Mouse (Mus musculus) forebrain, embryonic 14.5 days (tissue): ENCODE data around the gene Vmn2r8. TPM values are rescaled to one million over a fixed set of nuclear protein-coding genes. Genes with fewer than 3 reads are reported as not detected.
"Not testable (repeated sequence)": the region's sequence is repeated elsewhere in the genome, so short reads cannot be mapped to it uniquely, and the experiment has no call there.

ENCODE experiments used
- ATAC-seq: fragments of 200-750 bp; cut with Nextera tagmentation; 2 replicates; pipeline ENCODE4 v1.8.0; 2017; ENCODE audit warnings: mild to moderate bottlenecking, moderate library complexity
- DNase-seq: peaks from one replicate; pipeline ENCODE4 v3.0.0-alpha.2; 2015; ENCODE audit warnings: low spot score
- H3K27ac ChIP-seq: fragments of 300-500 bp; sonication (generic); 2 replicates; pipeline ENCODE4 v1.5.1; 2014; ENCODE audit warnings: low read depth, mild to moderate bottlenecking, control low read depth, low read length, moderate library complexity
- H3K27me3 ChIP-seq: fragments of 300-500 bp; sonication (generic); replicated peaks from 2 replicates; pipeline ENCODE4 v1.6.1; 2014; ENCODE audit warnings: low read length, control low read depth, mixed read lengths; ENCODE audit not compliant: control insufficient read depth, insufficient read depth
- H3K36me3 ChIP-seq: fragments of 300-500 bp; sonication (generic); 2 replicates; pipeline ENCODE4 v1.6.1; 2014; ENCODE audit warnings: low read length, control low read depth; ENCODE audit not compliant: control insufficient read depth, insufficient read depth
- H3K4me1 ChIP-seq: fragments of 300-500 bp; sonication (generic); 2 replicates; pipeline ENCODE4 v1.6.1; 2014; ENCODE audit warnings: antibody characterized with exemption, low read length, control low read depth; ENCODE audit not compliant: control insufficient read depth, insufficient read depth
- H3K4me2 ChIP-seq: fragments of 300-500 bp; sonication (generic); 2 replicates; pipeline ENCODE4 v1.6.1; 2014; ENCODE audit warnings: mild to moderate bottlenecking, control low read depth, low read length
- H3K4me3 ChIP-seq: fragments of 300-500 bp; sonication (generic); 2 replicates; pipeline ENCODE4 v1.5.1; 2014; ENCODE audit warnings: low read depth, low read length, control low read depth
- H3K9ac ChIP-seq: fragments of 300-500 bp; sonication (generic); 2 replicates; pipeline ENCODE4 v1.6.1; 2014; ENCODE audit warnings: mild to moderate bottlenecking, low read length, control low read depth, moderate library complexity
- H3K9me3 ChIP-seq: fragments of 300-500 bp; sonication (generic); replicated peaks from 2 replicates; pipeline ENCODE4 v1.6.1; 2016; ENCODE audit warnings: low read length, control low read depth, mixed read lengths; ENCODE audit not compliant: control insufficient read depth
- WGBS: fragments of 180-500 bp; shearing (Covaris S2); extraction: QIAGEN DNeasy Blood & Tissue Kit; methylation state at CpG from one replicate; pipeline ENCODE4 v1.1.7; 2014; 5-methylcytosine and 5-hydroxymethylcytosine counted together
- polyA plus RNA-seq: library from polyadenylated mRNA; unstranded; fragments of >200 nt; fragmentation: Nextera tagmentation; extraction: Ambion mirVana; gene quantifications from 2 replicates; pipeline ENCODE4 v1.2.1, GENCODE M21; 2014

The Vmn2r8 gene
- not detected in 2 replicates for polyA plus RNA-seq

GRCm38 (mm10) chr5:108808750-108809149 is at the start of gene Vmn2r8:
Gene Vmn2r8 (minus strand): TSS chr5:108808850.
- WGBS = 73% methylated on average over 2 of the region's 2 CpGs
- not testable (repeated sequence) for ATAC-seq, DNase-seq

GRCm38 (mm10) chr5:108852501-108852900 is 43.9 kb upstream of the Vmn2r8 start, which contains the start of gene Vmn2r9:
Gene Vmn2r9 (minus strand): TSS chr5:108852601.
- not testable (repeated sequence) for H3K9me3 ChIP-seq, ATAC-seq, H3K36me3 ChIP-seq, H3K27ac ChIP-seq, H3K4me1 ChIP-seq, H3K9ac ChIP-seq, H3K4me3 ChIP-seq, DNase-seq, H3K4me2 ChIP-seq, H3K27me3 ChIP-seq
- WGBS = 88% methylated on average over 1 of the region's 1 CpGs

More at GRCm38 (mm10) chr5:108808750-108809149, at the start of gene Vmn2r8:
- H3K4me3 ChIP-seq, H3K27ac ChIP-seq, H3K4me2 ChIP-seq, H3K36me3 ChIP-seq, H3K9ac ChIP-seq, H3K4me1 ChIP-seq, H3K9me3 ChIP-seq, H3K27me3 ChIP-seq: not testable (repeated sequence)

- DNase-seq = no peak
- H3K9me3 ChIP-seq = no peaks in the 10 kb centered on the region
- H3K4me3 ChIP-seq = no peak overlapping the region
- H3K27me3 ChIP-seq = no peaks in the 10 kb centered on the region
- no peak overlapping the region for H3K9ac ChIP-seq
- no peaks in the 10 kb centered on the region for H3K4me1 ChIP-seq
- H3K4me2 ChIP-seq = no peak overlapping the region
- H3K36me3 ChIP-seq = no peaks in the 10 kb centered on the region
- no peak overlapping the region for H3K27ac ChIP-seq
- ATAC-seq = no peak
- WGBS = 54% methylated on average over 1 of the region's 1 CpGs
Measured at GRCm38 (mm10) chr5:108849466-108849865, 40.8 kb upstream of the Vmn2r8 start.

GRCm38 (mm10) chr5:108836156-108836555 is 27.5 kb upstream of the Vmn2r8 start:
- H3K27ac ChIP-seq = no peak overlapping the region

GRCm38 (mm10) chr5:108823276-108823675 is 14.6 kb upstream of the Vmn2r8 start:
- DNase-seq = peak; percentile 16
- ATAC-seq = no peak
- Histone ChIP-seq H3K27me3 (no peaks in the 10 kb centered on the region), H3K4me3 (no peak overlapping the region), H3K4me2 (no peak overlapping the region), H3K27ac (no peak overlapping the region), H3K4me1 (no peaks in the 10 kb centered on the region), H3K9ac (no peak overlapping the region), H3K36me3 (no peaks in the 10 kb centered on the region), H3K9me3 (no peaks in the 10 kb centered on the region)
- WGBS = 84% methylated on average over 2 of the region's 2 CpGs

More at GRCm38 (mm10) chr5:108836156-108836555, 27.5 kb upstream of the Vmn2r8 start:
- Histone ChIP-seq H3K4me3 (no peak overlapping the region), H3K4me1 (no peaks in the 10 kb centered on the region), H3K4me2 (no peak overlapping the region), H3K9me3 (no peaks in the 10 kb centered on the region), H3K36me3 (no peaks in the 10 kb centered on the region), H3K27me3 (no peaks in the 10 kb centered on the region), H3K9ac (no peak overlapping the region)
- ATAC-seq (no peak), DNase-seq (peak; percentile 23)
- WGBS = 85% methylated on average over 1 of the region's 1 CpGs

GRCm38 (mm10) chr5:108803646-108804045 is 5.0 kb downstream of the Vmn2r8 start:
- no peak overlapping the region for H3K9ac ChIP-seq
- H3K36me3 ChIP-seq = no peaks in the 10 kb centered on the region
- no peaks in the 10 kb centered on the region for H3K4me1 ChIP-seq
- H3K27me3 ChIP-seq = no peaks in the 10 kb centered on the region
- DNase-seq (no peak), ATAC-seq (no peak)
- no peak overlapping the region for H3K27ac ChIP-seq
- WGBS = 53% methylated on average over 1 of the region's 1 CpGs
- no peaks in the 10 kb centered on the region for H3K9me3 ChIP-seq
- H3K4me3 ChIP-seq = no peak overlapping the region
- no peak overlapping the region for H3K4me2 ChIP-seq

- H3K4me3 ChIP-seq, H3K4me2 ChIP-seq, H3K4me1 ChIP-seq, DNase-seq, H3K9ac ChIP-seq, H3K27me3 ChIP-seq, H3K36me3 ChIP-seq, H3K9me3 ChIP-seq, ATAC-seq, H3K27ac ChIP-seq: not testable (repeated sequence)
- 54% methylated on average over 2 of the region's 2 CpGs for WGBS
Measured at GRCm38 (mm10) chr5:108795263-108795662, 13.4 kb downstream of the Vmn2r8 start, which contains the start of gene Tmed11. Gene Tmed11 (minus strand): TSS chr5:108795363.

GRCm38 (mm10) chr5:108790385-108790784 is 18.3 kb downstream of the Vmn2r8 start:
- not testable (repeated sequence) for ATAC-seq, H3K4me2 ChIP-seq, H3K27ac ChIP-seq, H3K9ac ChIP-seq, H3K4me3 ChIP-seq, H3K9me3 ChIP-seq, H3K4me1 ChIP-seq, H3K27me3 ChIP-seq, H3K36me3 ChIP-seq
- peak; percentile 19 for DNase-seq
- 42% methylated on average over 1 of the region's 1 CpGs for WGBS

GRCm38 (mm10) chr5:108774630-108775306 is 33.9 kb downstream of the Vmn2r8 start, which contains the start of gene Rnf212:
Gene Rnf212 (minus strand): TSS chr5:108774982.
- Histone ChIP-seq H3K4me1 (no peaks in the 10 kb centered on the region), H3K4me3 (no peak within 1 kb of the TSS), H3K4me2 (no peak within 1 kb of the TSS), H3K36me3 (no peaks in the 10 kb centered on the region), H3K9ac (no peak within 1 kb of the TSS), H3K27me3 (no peaks in the 10 kb centered on the region), H3K9me3 (no peaks in the 10 kb centered on the region), H3K27ac (no peak within 1 kb of the TSS)
- no peak for DNase-seq
- no peak for ATAC-seq
- WGBS = 84% methylated on average over 40 of the region's 40 CpGs
